Mouse (Mus musculus) central nervous system, embryonic 18 days (tissue): ENCODE results near the gene Fcgr3. TPM values are rescaled to one million over a fixed set of nuclear protein-coding genes. Genes with fewer than 3 reads are reported as not detected.

Experiments
- polyA plus RNA-seq: library from polyadenylated mRNA; depleted of rRNA; stranded (reverse); fragments of >200 nt; gene quantifications from 2 replicates; pipeline ENCODE4 v1.2.3, GENCODE M21; 2012; rRNA removed

The Fcgr3 gene
- 5.2 and 7.3 TPM in 2 replicates for polyA plus RNA-seq

DNA sequence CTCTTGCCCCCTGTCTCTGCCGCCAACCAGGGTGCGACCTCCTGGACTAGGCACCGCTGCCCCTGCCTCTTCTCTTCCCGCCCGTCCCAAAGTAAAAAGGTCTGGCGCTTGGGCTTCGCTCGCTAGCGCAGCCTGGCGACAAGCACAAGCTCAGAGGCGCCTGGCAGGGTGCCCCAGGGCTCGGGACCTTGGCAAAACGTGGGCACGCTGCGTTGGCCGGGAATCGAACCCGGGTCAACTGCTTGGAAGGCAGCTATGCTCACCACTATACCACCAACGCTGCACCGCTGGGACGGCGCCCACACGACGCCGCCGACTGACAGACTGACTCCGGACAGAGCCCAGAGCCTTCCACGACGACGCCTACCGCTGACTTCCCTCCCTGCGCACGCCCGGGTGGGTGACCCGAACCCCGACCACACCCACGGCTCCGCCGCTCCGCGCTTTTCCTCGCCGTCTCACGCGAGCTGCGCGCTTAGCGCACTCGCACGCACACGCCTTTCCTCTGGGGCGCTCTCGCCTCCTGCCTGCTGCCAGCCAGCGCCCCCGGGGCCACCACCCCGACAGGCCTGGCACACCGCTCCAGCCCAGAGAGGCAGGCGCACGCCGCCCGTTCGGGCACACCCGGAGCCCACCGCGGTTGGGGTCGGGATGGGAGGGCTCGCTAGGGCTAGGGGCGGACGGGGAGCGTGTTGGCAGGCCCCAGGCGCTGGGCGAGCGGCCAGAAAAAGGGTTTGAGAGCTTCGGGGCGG lies at the start of gene Fcgr3:
Fcgr3 (minus strand) TSS at position 445 of the 752 bp plus-strand sequence.

DNA sequence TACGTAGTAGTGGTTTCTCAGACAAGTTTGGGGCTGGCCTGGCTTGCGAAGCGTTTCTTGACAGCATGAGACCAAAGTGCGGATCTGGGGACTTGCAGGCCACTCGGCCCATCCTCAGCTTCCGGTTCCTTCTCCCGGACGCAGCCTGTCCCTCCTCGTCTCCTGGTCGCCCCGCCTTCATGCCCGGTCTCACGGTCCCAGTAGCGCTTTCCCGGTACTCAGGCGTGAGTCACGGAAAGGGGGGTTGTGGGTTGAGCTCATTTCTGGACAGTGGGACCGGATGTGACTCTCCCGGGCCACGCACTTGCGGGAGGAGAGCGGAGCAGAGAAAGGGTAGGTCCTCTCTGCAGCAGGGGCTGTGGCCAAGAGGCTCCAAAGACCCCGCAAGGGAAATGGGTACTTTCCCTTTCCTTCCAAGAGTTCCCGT lies 49.2 kb upstream of the Fcgr3 start, which contains the start of gene Cfap126:
Cfap126 (plus strand) TSS at position 46 of the 427 bp plus-strand sequence.

DNA sequence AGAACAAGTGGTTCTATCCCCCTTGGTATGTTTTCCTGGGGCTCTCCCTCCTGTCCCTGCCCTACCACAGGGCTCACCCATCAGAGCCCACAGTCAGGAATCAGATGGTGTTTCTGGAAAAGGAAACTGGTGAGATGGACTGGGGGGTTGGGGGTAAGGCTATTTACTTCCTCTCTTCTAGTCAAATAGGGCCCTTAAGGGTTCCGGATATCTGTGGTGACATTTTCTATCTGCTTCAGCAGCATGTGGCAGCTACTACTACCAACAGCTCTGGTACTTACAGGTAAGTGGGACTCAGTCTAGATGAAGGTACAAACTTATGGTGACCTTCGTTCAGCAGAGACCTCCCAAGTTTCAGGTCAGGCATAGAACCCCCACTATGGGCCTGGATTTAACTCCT lies 46.0 kb downstream of the Fcgr3 start, which contains the start of gene Fcgr4:
Fcgr4 (plus strand) TSS at position 184 of the 400 bp plus-strand sequence.

Other genes with a start within 250 kb of the Fcgr3 start
- gene Atf6, start 197.2 kb downstream of the Fcgr3 start, polyA plus RNA-seq = 8.6 and 8.8 TPM in 2 replicates
- 0.87 and 1.0 TPM in 2 replicates for gene Gm26620, start 179.9 kb downstream of the Fcgr3 start, polyA plus RNA-seq
- 50.6 and 56.2 TPM in 2 replicates for gene Dusp12, start 179.4 kb downstream of the Fcgr3 start, polyA plus RNA-seq
- gene Fcrlb, start 152.0 kb downstream of the Fcgr3 start, polyA plus RNA-seq = 0.47 and 0.62 TPM in 2 replicates
- gene Fcrla, start 137.4 kb downstream of the Fcgr3 start, polyA plus RNA-seq = 0.21 TPM in 1 of 2 replicates, not detected in the other
- 2.0 and 2.4 TPM in 2 replicates for gene Fcgr2b, start 88.4 kb downstream of the Fcgr3 start, polyA plus RNA-seq
- 0.32 and 0.34 TPM in 2 replicates for gene Fcgr4, start 46.0 kb downstream of the Fcgr3 start, polyA plus RNA-seq
- gene Cfap126, start 49.0 kb upstream of the Fcgr3 start, polyA plus RNA-seq = 5.2 and 8.0 TPM in 2 replicates
- 233 and 246 TPM in 2 replicates for gene Sdhc, start 85.7 kb upstream of the Fcgr3 start, polyA plus RNA-seq
- 0.70 and 10.6 TPM in 2 replicates for gene Mpz, start 85.8 kb upstream of the Fcgr3 start, polyA plus RNA-seq
- 15.7 and 19.8 TPM in 2 replicates for gene Pcp4l1, start 131.3 kb upstream of the Fcgr3 start, polyA plus RNA-seq
- gene Nr1i3, start 149.0 kb upstream of the Fcgr3 start, polyA plus RNA-seq = 0.03 and 0.06 TPM in 2 replicates
- 47.7 and 50.1 TPM in 2 replicates for gene Tomm40l, start 157.6 kb upstream of the Fcgr3 start, polyA plus RNA-seq
- gene Apoa2, start 160.1 kb upstream of the Fcgr3 start, polyA plus RNA-seq = 2.4 and 3.0 TPM in 2 replicates
- gene Fcer1g, start 169.4 kb upstream of the Fcgr3 start, polyA plus RNA-seq = 13.6 and 15.5 TPM in 2 replicates
- gene Adamts4, start 185.5 kb upstream of the Fcgr3 start, polyA plus RNA-seq = 4.1 and 4.2 TPM in 2 replicates
- gene Ndufs2, start 186.5 kb upstream of the Fcgr3 start, polyA plus RNA-seq = 131 and 134 TPM in 2 replicates
- 90.9 and 94.0 TPM in 2 replicates for gene B4galt3, start 205.4 kb upstream of the Fcgr3 start, polyA plus RNA-seq
- gene Ppox, start 216.3 kb upstream of the Fcgr3 start, polyA plus RNA-seq = 66.2 and 67.0 TPM in 2 replicates
- 93.2 and 96.4 TPM in 2 replicates for gene Usp21, start 223.1 kb upstream of the Fcgr3 start, polyA plus RNA-seq
- gene Ufc1, start 230.1 kb upstream of the Fcgr3 start, polyA plus RNA-seq = 67.6 and 71.7 TPM in 2 replicates